Mouse (Mus musculus) heart, embryonic 12.5 days (tissue): ENCODE data around the gene Zfp408. TPM values are rescaled to one million over a fixed set of nuclear protein-coding genes. Genes with fewer than 3 reads are reported as not detected.
"Not testable (repeated sequence)": the region's sequence is repeated elsewhere in the genome, so short reads cannot be mapped to it uniquely, and the experiment has no call there.

Experiments
- ATAC-seq: fragments of 200-750 bp; cut with Nextera tagmentation; 2 replicates; pipeline ENCODE4 v1.8.0; 2017; ENCODE audit warnings: moderate TSS enrichment, moderate library complexity; ENCODE audit not compliant: insufficient number of reproducible peaks, low FRiP score
- H3K27ac ChIP-seq: fragments of 300-500 bp; sonication (generic); 2 replicates; pipeline ENCODE4 v1.5.1; 2016; ENCODE audit warnings: mild to moderate bottlenecking, moderate library complexity; ENCODE audit not compliant: poor library complexity, severe bottlenecking
- H3K27me3 ChIP-seq: fragments of 300-500 bp; sonication (generic); replicated peaks from 2 replicates; pipeline ENCODE4 v1.6.1; 2016; ENCODE audit warnings: mild to moderate bottlenecking, moderate library complexity
- H3K36me3 ChIP-seq: fragments of 300-500 bp; sonication (generic); 2 replicates; pipeline ENCODE4 v1.6.1; 2016; ENCODE audit warnings: mild to moderate bottlenecking, moderate library complexity
- H3K4me1 ChIP-seq: fragments of 300-500 bp; sonication (generic); replicated peaks from 2 replicates; pipeline ENCODE4 v1.6.1; 2016; ENCODE audit warnings: mild to moderate bottlenecking
- H3K4me2 ChIP-seq: fragments of 300-500 bp; sonication (generic); 2 replicates; pipeline ENCODE4 v1.6.1; 2016; ENCODE audit warnings: mild to moderate bottlenecking, moderate library complexity
- H3K4me3 ChIP-seq: fragments of 300-500 bp; sonication (generic); 2 replicates; pipeline ENCODE4 v1.5.1; 2016; ENCODE audit warnings: mild to moderate bottlenecking
- H3K9ac ChIP-seq: fragments of 300-500 bp; sonication (generic); 2 replicates; pipeline ENCODE4 v1.6.1; 2016; ENCODE audit warnings: mild to moderate bottlenecking, moderate library complexity
- H3K9me3 ChIP-seq: fragments of 300-500 bp; sonication (generic); replicated peaks from 2 replicates; pipeline ENCODE4 v1.6.1; 2016; ENCODE audit warnings: mild to moderate bottlenecking, moderate library complexity
- WGBS: fragments of 180-500 bp; shearing (Covaris S2); methylation state at CpG from one replicate; pipeline ENCODE4 v1.1.7; 2016; 5-methylcytosine and 5-hydroxymethylcytosine counted together
- polyA plus RNA-seq: library from polyadenylated mRNA; unstranded; fragments of >200 nt; fragmentation: Nextera tagmentation; extraction: Ambion mirVana; gene quantifications from 2 replicates; pipeline ENCODE4 v1.2.1, GENCODE M21; 2016

The Zfp408 gene
- polyA plus RNA-seq, 1 experiment from 2014 or later: 6.9 TPM

GRCm38 (mm10) chr2:91635486-91635885 lies 14.1 kb downstream of the Zfp408 start:
- no peaks in the 10 kb centered on the region for H3K27me3 ChIP-seq
- H3K36me3 ChIP-seq: no peaks in the 10 kb centered on the region
- H3K4me3 ChIP-seq: no peak overlapping the region
- H3K4me2 ChIP-seq: no peak overlapping the region
- no peak overlapping the region for H3K9ac ChIP-seq
- no peak overlapping the region for H3K27ac ChIP-seq
- no peaks in the 10 kb centered on the region for H3K9me3 ChIP-seq
- H3K4me1 ChIP-seq: 0 out of 2 replicates have a peak, but pooled peaks cover 3% of the 10 kb centered on the region
- ATAC-seq: no peak
- WGBS: 81% methylated on average over 11 of the region's 11 CpGs

GRCm38 (mm10) chr2:91634841-91635240 lies 14.8 kb downstream of the Zfp408 start:
- H3K27me3 ChIP-seq: no peaks in the 10 kb centered on the region
- ATAC-seq: no peak
- H3K27ac ChIP-seq: no peak overlapping the region
- H3K9ac ChIP-seq: no peak overlapping the region
- no peaks in the 10 kb centered on the region for H3K36me3 ChIP-seq
- 60% methylated on average over 9 of the region's 9 CpGs for WGBS
- no peak overlapping the region for H3K4me3 ChIP-seq
- H3K4me2 ChIP-seq: no peak overlapping the region
- H3K9me3 ChIP-seq: no peaks in the 10 kb centered on the region
- H3K4me1 ChIP-seq: 0 out of 2 replicates have a peak, but pooled peaks cover 3% of the 10 kb centered on the region

- Histone ChIP-seq H3K27me3 (no peaks in the 10 kb centered on the region), H3K9me3 (no peaks in the 10 kb centered on the region), H3K9ac (no peak overlapping the region), H3K4me2 (no peak overlapping the region), H3K4me1 (0 out of 2 replicates have a peak, but pooled peaks cover 3% of the 10 kb centered on the region), H3K4me3 (no peak overlapping the region), H3K27ac (no peak overlapping the region), H3K36me3 (no peaks in the 10 kb centered on the region)
- WGBS: 65% methylated on average over 12 of the region's 12 CpGs
- ATAC-seq: no peak
Observed at GRCm38 (mm10) chr2:91633334-91633977, 16.1 kb downstream of the Zfp408 start.

- Histone ChIP-seq H3K4me1 (0 out of 2 replicates have a peak, but pooled peaks cover 3% of the 10 kb centered on the region), H3K36me3 (no peaks in the 10 kb centered on the region), H3K27ac (no peak overlapping the region), H3K9ac (no peak overlapping the region), H3K4me3 (no peak overlapping the region), H3K27me3 (no peaks in the 10 kb centered on the region), H3K9me3 (no peaks in the 10 kb centered on the region), H3K4me2 (no peak overlapping the region)
- no peak for ATAC-seq
- 83% methylated on average over 5 of the region's 5 CpGs for WGBS
Observed at GRCm38 (mm10) chr2:91632316-91632715, 17.3 kb downstream of the Zfp408 start.

- no peak overlapping the region for H3K4me3 ChIP-seq
- H3K27ac ChIP-seq: no peak overlapping the region
- no peaks in the 10 kb centered on the region for H3K36me3 ChIP-seq
- H3K9ac ChIP-seq: no peak overlapping the region
- no peaks in the 10 kb centered on the region for H3K9me3 ChIP-seq
- 0 out of 2 replicates have a peak, but pooled peaks cover 3% of the 10 kb centered on the region for H3K4me1 ChIP-seq
- no peak overlapping the region for H3K4me2 ChIP-seq
- H3K27me3 ChIP-seq: no peaks in the 10 kb centered on the region
- 80% methylated on average over 5 of the region's 5 CpGs for WGBS
- ATAC-seq: no peak
Observed at GRCm38 (mm10) chr2:91631826-91632225, 17.8 kb downstream of the Zfp408 start.

- 88% methylated on average over 12 of the region's 12 CpGs for WGBS
- H3K4me1 ChIP-seq: 0 out of 2 replicates have a peak, but pooled peaks cover 3% of the 10 kb centered on the region
- no peak overlapping the region for H3K4me2 ChIP-seq
- no peak overlapping the region for H3K4me3 ChIP-seq
- H3K9me3 ChIP-seq: no peaks in the 10 kb centered on the region
- H3K9ac ChIP-seq: no peak overlapping the region
- H3K36me3 ChIP-seq: no peaks in the 10 kb centered on the region
- no peak for ATAC-seq
- no peak overlapping the region for H3K27ac ChIP-seq
- H3K27me3 ChIP-seq: no peaks in the 10 kb centered on the region
Observed at GRCm38 (mm10) chr2:91630384-91630783, 19.2 kb downstream of the Zfp408 start.

GRCm38 (mm10) chr2:91629682-91630081 lies 19.9 kb downstream of the Zfp408 start:
- H3K4me3 ChIP-seq: no peak overlapping the region
- no peak; the same call in 1 of the 2 replicates for ATAC-seq
- no peak overlapping the region for H3K27ac ChIP-seq
- no peaks in the 10 kb centered on the region for H3K9me3 ChIP-seq
- H3K4me2 ChIP-seq: no peak overlapping the region
- no peaks in the 10 kb centered on the region for H3K36me3 ChIP-seq
- WGBS: 83% methylated on average over 18 of the region's 18 CpGs
- H3K4me1 ChIP-seq: no peaks in the 10 kb centered on the region
- H3K27me3 ChIP-seq: no peaks in the 10 kb centered on the region
- H3K9ac ChIP-seq: no peak overlapping the region

GRCm38 (mm10) chr2:91628171-91628570 lies 21.4 kb downstream of the Zfp408 start:
- no peak for ATAC-seq
- peaks cover 9% of the 10 kb centered on the region for H3K36me3 ChIP-seq
- no peak overlapping the region for H3K9ac ChIP-seq
- H3K27me3 ChIP-seq: no peaks in the 10 kb centered on the region
- H3K27ac ChIP-seq: no peak overlapping the region
- 84% methylated on average over 8 of the region's 8 CpGs for WGBS
- no peaks in the 10 kb centered on the region for H3K9me3 ChIP-seq
- no peak overlapping the region for H3K4me2 ChIP-seq
- no peak overlapping the region for H3K4me3 ChIP-seq
- H3K4me1 ChIP-seq: no peaks in the 10 kb centered on the region

- no peak for ATAC-seq
- 63% methylated on average over 5 of the region's 5 CpGs for WGBS
Observed at GRCm38 (mm10) chr2:91627486-91627885, 22.1 kb downstream of the Zfp408 start.

GRCm38 (mm10) chr2:91623366-91623765 lies 26.2 kb downstream of the Zfp408 start:
- ATAC-seq, H3K9me3 ChIP-seq, H3K4me1 ChIP-seq, H3K27me3 ChIP-seq, H3K9ac ChIP-seq, H3K4me3 ChIP-seq, H3K27ac ChIP-seq, H3K4me2 ChIP-seq: not testable (repeated sequence)
- WGBS: 95% methylated on average over 7 of the region's 7 CpGs
- H3K36me3 ChIP-seq: peaks cover 51% of the 10 kb centered on the region

More at GRCm38 (mm10) chr2:91627486-91627885, 22.1 kb downstream of the Zfp408 start:
- no peak overlapping the region for H3K4me2 ChIP-seq
- H3K9ac ChIP-seq: no peak overlapping the region
- peaks cover 15% of the 10 kb centered on the region for H3K36me3 ChIP-seq
- H3K27ac ChIP-seq: no peak overlapping the region
- no peaks in the 10 kb centered on the region for H3K27me3 ChIP-seq
- H3K9me3 ChIP-seq: no peaks in the 10 kb centered on the region
- H3K4me1 ChIP-seq: no peaks in the 10 kb centered on the region
- H3K4me3 ChIP-seq: no peak overlapping the region

- WGBS: 85% methylated on average over 5 of the region's 5 CpGs
- Histone ChIP-seq H3K36me3 (peaks cover 61% of the 10 kb centered on the region), H3K27ac (no peak overlapping the region), H3K4me2 (no peak overlapping the region), H3K9me3 (no peaks in the 10 kb centered on the region), H3K4me3 (no peak overlapping the region), H3K9ac (no peak overlapping the region), H3K27me3 (no peaks in the 10 kb centered on the region), H3K4me1 (no peaks in the 10 kb centered on the region)
- no peak for ATAC-seq
Observed at GRCm38 (mm10) chr2:91622356-91622755, 27.2 kb downstream of the Zfp408 start.

- not testable (repeated sequence) for H3K4me2 ChIP-seq, H3K27ac ChIP-seq, ATAC-seq, H3K4me3 ChIP-seq, H3K4me1 ChIP-seq, H3K9ac ChIP-seq, H3K9me3 ChIP-seq, H3K27me3 ChIP-seq
- H3K36me3 ChIP-seq: peaks cover 72% of the 10 kb centered on the region
Observed at GRCm38 (mm10) chr2:91609370-91609769, 40.2 kb downstream of the Zfp408 start.
